Mouse (Mus musculus) retina, embryonic 14.5 days (tissue): ENCODE results near the gene Dctn1.
A peak's percentile ranks its signal among the peaks of the same experiment; 100 is the strongest.

ENCODE experiments used
- DNase-seq: peaks from one replicate; pipeline ENCODE4 v3.0.0-alpha.2; 2015; ENCODE audit warnings: low spot score

Dctn1 gene

DNA sequence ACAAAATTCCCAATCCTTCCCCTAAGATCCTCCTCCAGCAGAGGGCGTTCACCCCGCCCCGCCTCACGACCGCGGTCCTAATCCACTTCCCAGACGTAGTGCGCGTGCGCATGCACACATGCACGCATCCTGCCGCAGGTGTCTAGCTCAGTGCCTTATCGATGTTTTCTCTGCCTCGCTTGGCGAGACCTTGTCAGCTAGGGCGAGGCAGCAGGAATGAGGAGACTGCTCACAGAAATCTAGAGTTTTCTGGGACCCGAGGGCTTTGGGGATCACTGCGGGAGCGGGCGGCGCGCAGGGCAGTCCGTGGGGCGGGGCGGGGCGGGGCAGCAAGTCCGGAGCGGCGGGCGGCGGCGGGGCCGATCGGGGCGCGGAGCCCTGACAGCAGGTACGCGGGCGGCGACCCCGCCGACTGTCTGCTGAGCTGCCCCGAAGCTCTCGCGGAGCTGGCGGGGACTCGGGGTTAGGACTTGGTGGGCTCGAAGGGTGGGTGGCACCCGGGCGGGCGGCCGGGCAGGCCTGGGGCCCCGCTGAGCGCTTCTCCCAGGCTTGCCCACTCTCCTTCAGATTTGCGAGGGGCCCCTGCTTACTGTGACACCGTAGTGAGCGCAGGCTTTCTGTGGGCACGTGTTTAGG, at the start of gene Dctn1:
Dctn1 (plus strand) TSS at position 314 of the 636 bp plus-strand sequence.
- peak; percentile 98 for DNase-seq

DNA sequence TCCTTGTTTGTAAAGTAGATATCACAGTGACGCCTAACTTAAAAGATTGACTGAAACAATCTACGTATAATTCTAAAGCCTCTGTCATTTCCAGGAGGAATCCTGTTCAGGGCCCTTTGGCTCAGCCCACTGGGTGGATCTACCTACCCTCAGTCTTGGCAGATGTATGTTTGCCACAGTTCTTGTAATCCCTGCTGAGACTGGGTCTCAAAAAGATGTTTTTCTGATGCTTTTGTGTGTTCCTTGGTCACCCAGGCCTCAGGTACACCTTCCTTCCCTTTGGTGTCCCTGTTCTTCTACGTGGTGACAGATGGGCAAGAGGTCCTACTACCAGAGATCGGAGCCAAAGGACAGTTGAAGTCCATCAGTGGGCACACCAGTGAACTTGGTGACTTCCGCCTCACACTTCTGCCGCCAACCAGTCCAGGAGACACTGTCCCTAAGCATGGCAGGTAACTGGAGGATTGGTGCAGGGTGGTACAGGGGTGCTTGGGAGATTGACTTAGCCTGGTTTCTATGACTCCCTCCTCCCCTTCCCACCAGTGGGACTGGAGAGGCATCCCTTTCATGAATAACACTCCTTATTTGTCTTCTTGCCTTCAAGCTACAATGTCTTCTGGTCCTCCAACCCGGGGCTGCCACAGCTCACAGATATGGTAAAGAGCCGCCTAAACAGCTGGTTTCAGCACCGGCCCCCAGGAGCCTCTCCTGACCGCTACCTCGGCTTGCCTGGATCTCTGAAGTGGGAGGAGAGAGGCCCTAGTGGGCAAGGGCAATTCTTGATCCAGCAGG, 49.2 kb upstream of the Dctn1 start:
- DNase-seq = no peak

DNA sequence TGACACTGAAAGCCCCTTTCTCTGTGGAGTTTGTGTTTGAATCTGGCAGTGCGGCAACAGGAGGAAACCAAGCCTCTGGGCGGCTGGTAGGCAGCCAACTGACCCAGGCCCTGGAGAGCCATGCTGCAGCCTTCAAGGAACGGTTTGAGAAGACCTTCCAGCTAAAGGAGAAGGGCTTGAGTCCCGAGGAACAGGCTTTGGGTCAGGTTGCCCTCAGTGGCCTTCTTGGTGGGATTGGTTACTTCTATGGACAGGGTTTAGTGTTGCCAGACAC, 48.6 kb upstream of the Dctn1 start:
- no peak for DNase-seq

DNA sequence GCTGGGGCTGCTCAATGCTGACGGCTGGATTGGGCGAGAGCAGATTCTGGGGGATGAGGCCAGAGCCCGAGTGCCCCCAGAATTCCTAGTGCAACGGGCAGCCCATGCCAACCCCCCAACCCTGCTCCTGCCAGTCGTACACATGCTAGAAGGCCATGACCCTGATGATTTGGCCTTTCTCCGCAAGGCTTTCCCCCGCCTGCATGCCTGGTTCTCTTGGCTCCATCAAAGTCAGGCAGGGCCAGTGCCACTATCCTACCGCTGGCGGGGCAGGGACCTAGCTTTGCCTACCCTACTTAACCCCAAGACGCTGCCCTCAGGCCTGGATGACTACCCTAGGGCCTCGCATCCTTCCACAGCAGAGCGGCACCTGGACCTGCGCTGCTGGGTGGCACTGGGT, 48.1 kb upstream of the Dctn1 start:
- no peak for DNase-seq

DNA sequence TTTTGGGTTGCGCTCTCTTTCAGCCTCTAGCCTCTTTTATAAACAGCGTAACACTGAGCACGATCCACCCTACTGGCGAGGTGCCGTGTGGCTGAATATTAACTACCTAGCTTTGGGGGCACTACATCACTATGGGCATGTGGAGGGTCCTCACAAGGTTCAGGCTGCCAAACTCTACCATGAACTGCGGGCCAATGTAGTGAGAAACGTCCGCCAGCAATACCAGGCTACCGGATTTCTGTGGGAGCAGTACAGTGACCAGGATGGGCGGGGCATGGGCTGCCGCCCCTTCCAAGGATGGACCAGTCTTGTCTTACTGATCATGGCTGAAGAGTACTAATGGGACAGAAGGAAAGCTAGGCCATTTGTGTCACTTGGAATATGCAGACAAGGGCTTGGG, 47.4 kb upstream of the Dctn1 start:
- DNase-seq = no peak

DNA sequence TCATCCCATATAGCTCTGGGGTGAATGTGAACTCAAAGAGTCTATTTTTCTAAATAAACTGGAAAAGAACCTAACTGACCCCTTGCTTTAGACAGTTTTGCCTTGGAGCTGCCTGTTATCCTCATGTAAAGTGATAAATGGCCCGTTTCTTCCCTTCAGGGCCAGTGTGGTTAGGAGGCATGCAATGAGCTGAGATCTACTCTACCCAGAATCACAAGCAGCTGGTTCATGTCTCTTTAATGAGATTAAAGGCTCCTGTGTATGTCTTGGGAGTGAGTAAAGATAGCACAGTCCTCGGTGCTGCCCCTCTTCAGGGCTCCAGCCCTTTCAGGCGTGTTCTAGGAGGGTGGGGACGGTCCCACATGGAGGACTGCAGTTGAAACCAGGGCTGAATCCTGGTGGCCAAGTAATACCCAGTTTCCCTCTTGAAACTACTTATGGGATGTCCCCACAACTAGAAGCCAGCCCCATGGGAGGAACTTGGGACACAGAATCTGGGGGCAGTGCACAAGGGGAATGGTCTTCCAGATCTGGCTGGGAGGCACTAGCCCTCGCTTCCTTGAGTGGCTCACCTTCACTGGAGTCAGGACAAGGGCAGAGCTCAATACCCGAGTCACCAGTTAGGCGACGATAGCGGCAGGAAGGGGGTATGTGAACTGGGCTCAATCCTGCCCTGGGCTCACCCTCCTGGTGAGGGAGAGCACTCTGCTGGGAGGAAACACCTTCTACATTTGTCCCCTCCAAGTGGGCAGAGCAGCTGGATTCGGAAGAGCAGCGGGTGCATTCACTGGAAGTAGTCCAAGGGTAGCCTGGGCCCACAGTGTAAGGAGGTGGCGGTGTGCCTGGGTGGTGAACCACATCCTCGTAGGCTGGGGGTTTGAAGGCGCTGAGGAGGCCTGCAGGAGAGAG, 46.6 kb upstream of the Dctn1 start:
- no peak for DNase-seq

- DNase-seq = no peak
Measured at GRCm38 (mm10) chr6:83119734-83120051, 46.0 kb upstream of the Dctn1 start.

DNA sequence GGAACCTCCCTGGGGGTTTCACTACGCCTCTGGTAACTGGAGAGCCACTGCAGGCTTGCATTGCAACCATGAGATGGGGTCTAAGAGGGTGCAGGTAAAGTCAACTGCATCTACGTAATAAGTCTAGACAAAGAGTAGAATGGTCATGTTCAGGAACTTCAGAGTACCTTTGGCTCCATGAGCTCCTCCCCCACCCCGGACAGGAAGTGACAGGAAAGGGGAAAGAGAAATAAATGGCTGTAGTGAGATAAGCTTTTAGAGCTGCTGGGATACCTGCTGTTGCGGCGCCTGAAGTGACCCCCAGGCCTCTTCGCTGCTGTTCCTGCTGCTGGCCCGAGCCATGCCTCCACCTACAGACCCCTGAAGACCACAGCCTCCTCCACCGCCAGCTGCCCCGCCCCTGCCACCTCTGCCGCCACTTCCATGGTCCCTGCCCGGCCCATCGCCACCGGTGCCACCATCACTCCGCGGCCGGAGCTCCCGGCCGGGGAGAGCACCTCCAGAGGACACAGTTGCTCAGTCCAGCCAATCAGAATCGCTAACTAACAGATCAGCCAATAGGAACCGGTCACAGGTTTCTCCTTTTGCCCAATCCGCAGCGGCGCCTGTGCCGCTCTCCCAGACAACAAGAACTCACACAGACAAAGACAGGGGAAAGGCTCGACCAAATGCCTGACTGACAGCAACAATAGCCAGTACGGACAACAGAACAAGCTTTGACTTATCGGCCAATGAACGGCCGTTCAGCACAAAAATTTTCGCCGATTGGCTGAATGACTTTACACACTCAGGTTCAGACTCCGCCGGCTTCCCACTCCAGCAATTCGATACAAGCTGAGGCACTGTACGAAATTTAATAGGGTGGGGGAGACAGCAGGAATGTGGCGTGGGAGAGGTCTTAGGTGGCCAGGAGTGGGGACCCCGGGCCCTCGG, 44.5 kb upstream of the Dctn1 start, which contains the start of gene Wbp1:
Wbp1 (minus strand) TSS at position 630 of the 933 bp plus-strand sequence.
- peak; percentile 98 for DNase-seq

- DNase-seq = no peak
Measured at GRCm38 (mm10) chr6:83121863-83122710, 43.6 kb upstream of the Dctn1 start.

DNA sequence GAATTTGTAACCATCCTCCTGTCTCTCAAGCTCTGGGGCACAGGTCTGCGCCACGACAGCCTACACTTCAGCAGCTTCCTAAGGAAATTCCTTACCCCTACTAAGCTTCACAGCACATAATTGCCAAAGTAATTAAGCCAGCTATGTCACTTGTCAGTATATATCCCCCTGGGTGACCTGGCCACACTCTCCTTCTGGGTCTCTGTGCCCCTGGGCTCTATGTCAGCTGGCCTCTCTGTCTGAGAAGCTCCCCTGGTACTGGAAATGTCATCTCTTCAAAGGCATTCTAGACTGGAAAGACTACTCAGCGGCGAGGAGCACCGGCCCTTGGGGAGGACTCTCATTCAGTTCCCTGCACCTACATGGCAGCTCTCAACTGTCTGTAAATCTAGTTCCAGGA, 42.8 kb upstream of the Dctn1 start:
- no peak for DNase-seq

GRCm38 (mm10) chr6:83124851-83125312, 40.8 kb upstream of the Dctn1 start:
- peak; percentile 97 for DNase-seq

- DNase-seq = no peak
Measured at GRCm38 (mm10) chr6:83125331-83125730, 40.4 kb upstream of the Dctn1 start, which contains the start of gene Ino80b. TSS of gene Ino80b (minus strand) at chr6:83125431.

DNA sequence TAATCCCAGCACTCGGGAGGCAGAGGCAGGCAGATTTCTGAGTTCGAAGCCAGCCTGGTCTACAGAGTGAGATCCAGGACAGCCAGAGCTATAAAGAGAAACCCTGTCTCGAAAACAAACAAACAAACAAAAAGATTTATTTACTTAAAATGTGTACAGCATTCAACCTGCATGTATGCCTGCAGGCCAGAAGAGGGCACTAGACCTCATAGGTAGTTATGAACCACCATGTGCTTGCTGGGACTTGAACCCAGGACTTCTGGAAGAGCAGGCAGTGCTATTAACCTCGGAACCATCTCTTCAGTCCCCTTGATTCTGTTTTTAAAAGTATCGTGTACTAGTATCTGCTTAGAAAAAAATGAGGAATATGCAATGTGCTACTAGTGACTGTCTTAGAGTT, 38.3 kb upstream of the Dctn1 start:
- no peak for DNase-seq

DNA sequence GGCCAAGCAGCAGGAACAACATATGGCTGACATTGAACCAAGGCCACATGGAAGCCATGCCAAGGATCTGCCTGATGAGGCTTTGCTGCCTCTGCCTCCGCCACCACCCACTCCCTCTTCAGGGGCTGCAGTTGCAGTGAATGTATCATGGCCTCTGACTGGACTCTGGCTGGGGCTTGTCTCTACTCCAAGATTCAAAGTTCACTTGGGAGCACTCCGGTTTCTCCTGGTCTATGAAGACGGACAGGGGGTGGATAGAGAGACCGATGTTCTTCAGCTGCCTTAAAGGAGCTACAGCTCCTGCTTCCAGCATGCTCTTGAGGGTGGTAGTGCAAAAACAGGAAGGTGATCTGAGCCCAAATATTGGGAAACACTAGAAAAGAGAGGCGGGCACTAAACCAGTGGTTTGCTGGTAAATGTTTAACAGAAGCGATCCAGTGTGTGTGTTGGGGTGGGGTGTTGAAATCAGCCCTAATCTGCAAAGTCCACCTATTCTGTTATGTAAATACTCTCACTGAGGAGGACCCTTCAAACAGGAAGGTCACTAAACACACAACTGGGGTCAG, 34.2 kb upstream of the Dctn1 start:
- no peak for DNase-seq

DNA sequence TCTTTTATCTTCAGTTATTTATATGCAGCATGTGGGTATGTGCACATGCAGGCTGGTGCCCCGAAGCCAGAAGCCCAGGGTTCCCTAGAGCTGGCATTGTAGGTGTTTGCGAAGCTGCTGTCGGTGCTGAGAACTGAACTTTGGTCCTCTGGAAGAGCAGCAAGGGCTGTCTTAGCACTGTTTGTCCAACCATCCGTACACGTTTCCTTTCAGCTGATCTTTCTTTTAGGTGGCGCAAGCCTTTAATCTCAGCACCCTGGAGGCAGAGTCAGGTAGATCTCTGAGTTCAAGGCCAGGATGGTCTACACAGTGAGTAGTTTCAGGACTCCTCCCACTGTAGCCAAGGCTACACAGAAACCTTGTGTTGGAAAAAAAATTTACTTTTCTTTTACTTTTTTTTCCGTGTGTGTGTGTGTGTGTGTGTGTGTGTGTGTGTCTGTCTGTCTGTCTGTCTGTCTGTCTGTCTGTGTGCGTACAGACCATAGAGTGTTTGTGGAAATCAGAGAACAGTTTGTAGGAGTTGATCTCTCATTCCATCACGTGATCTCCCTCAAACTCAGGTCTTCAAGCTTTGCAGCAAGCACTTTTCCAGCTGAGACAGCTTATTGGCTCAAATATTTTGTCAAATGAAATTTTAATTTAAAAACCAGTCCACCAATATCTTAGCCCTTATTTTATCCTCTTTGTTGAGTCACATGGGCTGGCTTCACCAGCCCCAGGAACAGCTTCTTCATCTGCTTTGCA, 33.4 kb upstream of the Dctn1 start:
- DNase-seq = no peak

DNA sequence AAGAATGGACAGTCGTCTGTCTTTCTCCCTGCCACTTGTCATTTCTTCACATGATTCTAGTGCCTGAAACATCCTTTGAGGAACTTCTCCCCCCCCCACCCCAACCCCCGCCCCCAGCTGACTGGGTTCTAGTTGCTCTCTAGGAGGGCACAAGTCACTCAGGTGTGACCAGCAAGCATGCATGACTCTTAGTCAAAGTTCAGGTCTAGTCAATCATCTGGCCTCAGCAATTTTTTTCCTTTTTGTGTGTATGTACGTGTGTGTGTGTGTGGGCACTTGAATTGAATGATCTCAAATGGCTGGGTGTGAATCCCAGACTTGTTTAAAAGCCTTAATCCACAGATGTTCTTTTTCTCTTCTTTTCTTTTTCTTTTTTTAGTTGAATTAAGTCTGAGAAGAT, 31.5 kb upstream of the Dctn1 start:
- no peak for DNase-seq

- no peak for DNase-seq
Measured at GRCm38 (mm10) chr6:83134951-83135513, 30.7 kb upstream of the Dctn1 start, which contains the start of gene Rtkn. TSS of gene Rtkn (plus strand) at chr6:83135463.

- no peak for DNase-seq
Measured at GRCm38 (mm10) chr6:83135571-83136161, 30.1 kb upstream of the Dctn1 start.
